Mouse (Mus musculus): ENCODE data around the gene Entpd1.

Gene Entpd1

GRCm38 (mm10) chr19:40662727-40663126 lies 50.6 kb downstream of the Entpd1 start:
- ATAC-seq (ENCODE audit: low TSS enrichment) = no peak

GRCm38 (mm10) chr19:40665778-40666177 lies 53.6 kb downstream of the Entpd1 start:
- no peak for ATAC-seq (ENCODE audit: low TSS enrichment)

- no peak for ATAC-seq (ENCODE audit: low TSS enrichment)
Observed at GRCm38 (mm10) chr19:40667111-40667510, 54.9 kb downstream of the Entpd1 start.

- ATAC-seq (ENCODE audit: low TSS enrichment) = no peak
Observed at GRCm38 (mm10) chr19:40675329-40675728, 63.2 kb downstream of the Entpd1 start.

- ATAC-seq (ENCODE audit: low TSS enrichment) = no peak
Observed at GRCm38 (mm10) chr19:40678087-40678486, 65.9 kb downstream of the Entpd1 start.

GRCm38 (mm10) chr19:40678532-40679307 lies 66.6 kb downstream of the Entpd1 start:
- ATAC-seq (ENCODE audit: low TSS enrichment) = no peak

- no peak for ATAC-seq (ENCODE audit: low TSS enrichment)
Observed at GRCm38 (mm10) chr19:40679632-40680031, 67.5 kb downstream of the Entpd1 start.

- no peak for ATAC-seq (ENCODE audit: low TSS enrichment)
Observed at GRCm38 (mm10) chr19:40684124-40684523, 72.0 kb downstream of the Entpd1 start.

GRCm38 (mm10) chr19:40684566-40684965 lies 72.4 kb downstream of the Entpd1 start:
- ATAC-seq (ENCODE audit: low TSS enrichment) = no peak

GRCm38 (mm10) chr19:40687291-40687927 lies 75.2 kb downstream of the Entpd1 start:
- no peak for ATAC-seq (ENCODE audit: low TSS enrichment)

- no peak for ATAC-seq (ENCODE audit: low TSS enrichment)
Observed at GRCm38 (mm10) chr19:40693201-40693600, 81.0 kb downstream of the Entpd1 start.

GRCm38 (mm10) chr19:40696116-40696515 lies 84.0 kb downstream of the Entpd1 start:
- ATAC-seq (ENCODE audit: low TSS enrichment) = peak; percentile 20; the same call in 1 of the 2 replicates

GRCm38 (mm10) chr19:40698103-40698853 lies 86.1 kb downstream of the Entpd1 start:
- no peak for ATAC-seq (ENCODE audit: low TSS enrichment)

GRCm38 (mm10) chr19:40699816-40700215 lies 87.7 kb downstream of the Entpd1 start:
- ATAC-seq (ENCODE audit: low TSS enrichment) = no peak

- peak; percentile 85 for ATAC-seq (ENCODE audit: low TSS enrichment)
Observed at GRCm38 (mm10) chr19:40702406-40702805, 90.2 kb downstream of the Entpd1 start.

- peak; percentile 86 for ATAC-seq (ENCODE audit: low TSS enrichment)
Observed at GRCm38 (mm10) chr19:40712889-40713628, 100.9 kb downstream of the Entpd1 start.

- ATAC-seq (ENCODE audit: low TSS enrichment) = no peak
Observed at GRCm38 (mm10) chr19:40714700-40715099, 102.5 kb downstream of the Entpd1 start.

GRCm38 (mm10) chr19:40716981-40717380 lies 104.8 kb downstream of the Entpd1 start:
- ATAC-seq (ENCODE audit: low TSS enrichment) = no peak

- ATAC-seq (ENCODE audit: low TSS enrichment) = peak; percentile 75
Observed at GRCm38 (mm10) chr19:40719439-40720105, 107.4 kb downstream of the Entpd1 start.

- ATAC-seq (ENCODE audit: low TSS enrichment) = no peak
Observed at GRCm38 (mm10) chr19:40720381-40720780, 108.2 kb downstream of the Entpd1 start.
